Mouse (Mus musculus) kidney, postnatal 36 days (tissue): ENCODE data around the gene Dnah5.

Source experiments
- DNase-seq, 2 experiments: peaks; one replicate each; pipeline ENCODE4 v3.0.0; 2021 to 2022; ENCODE audit warnings: mixed read lengths in 2 of 2

Gene Dnah5

GRCm38 (mm10) chr15:28203111-28204075, at the start of gene Dnah5:
Dnah5 (plus strand) TSS chr15:28203752.
- DNase-seq = no peak

GRCm38 (mm10) chr15:28154822-28155501, 48.6 kb upstream of the Dnah5 start:
- peak; percentile 9 to 15 for DNase-seq

DNA sequence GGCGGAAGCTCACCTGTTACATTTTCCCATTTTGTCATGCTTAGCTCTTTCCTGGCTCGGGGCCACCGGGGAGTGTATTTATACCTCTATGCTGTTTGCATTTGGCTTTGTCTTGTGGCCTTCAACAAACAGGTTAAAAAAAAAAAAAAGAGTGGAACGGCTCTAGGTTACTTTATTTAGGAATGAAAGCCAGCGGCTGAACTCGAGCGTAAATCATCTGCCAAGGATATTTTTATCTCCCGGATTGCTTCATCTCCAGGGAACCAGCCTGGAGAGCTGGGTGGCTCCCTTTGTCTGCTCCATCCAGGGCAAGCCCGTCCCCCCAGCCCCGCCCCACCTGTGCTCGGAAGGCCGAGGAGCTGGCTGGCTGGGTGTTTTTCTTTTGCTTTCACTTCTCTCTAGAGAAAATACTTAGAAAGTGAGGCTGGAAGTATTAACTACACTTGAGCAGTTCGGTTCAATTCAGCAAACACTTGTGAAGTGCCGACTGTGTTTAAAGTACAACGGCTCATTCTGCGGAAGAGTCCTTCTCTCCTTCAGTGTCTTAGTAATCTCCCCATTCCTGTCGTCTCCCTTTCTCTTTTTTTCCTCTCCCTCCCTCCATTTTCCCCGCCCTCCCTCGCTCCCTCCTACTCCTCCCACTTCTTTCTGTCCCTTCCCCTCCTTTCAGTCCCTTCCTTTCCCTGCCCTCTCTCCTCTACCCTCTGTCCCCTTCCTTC, 44.6 kb upstream of the Dnah5 start:
- DNase-seq = peak; percentile 89 to 90

DNA sequence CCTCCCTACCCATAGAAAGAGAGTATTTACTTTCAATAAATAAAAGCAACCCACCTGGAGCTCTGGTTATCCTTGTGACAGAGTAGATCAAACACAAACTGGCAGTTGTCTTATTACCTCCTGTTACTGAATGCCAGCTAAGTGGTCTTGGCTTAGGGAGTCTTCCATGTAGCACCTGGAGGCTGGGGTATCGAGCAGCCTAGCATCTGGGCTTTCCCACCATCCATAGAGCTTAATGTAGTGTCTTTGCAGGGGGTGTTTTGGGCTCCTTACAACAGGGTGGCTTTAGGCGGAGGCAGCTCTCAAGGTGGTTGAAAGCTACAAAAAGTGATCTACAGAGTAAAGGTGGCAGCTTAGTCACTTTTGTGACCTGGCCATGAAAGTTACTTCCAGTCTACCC, 41.3 kb upstream of the Dnah5 start:
- DNase-seq = no peak

DNA sequence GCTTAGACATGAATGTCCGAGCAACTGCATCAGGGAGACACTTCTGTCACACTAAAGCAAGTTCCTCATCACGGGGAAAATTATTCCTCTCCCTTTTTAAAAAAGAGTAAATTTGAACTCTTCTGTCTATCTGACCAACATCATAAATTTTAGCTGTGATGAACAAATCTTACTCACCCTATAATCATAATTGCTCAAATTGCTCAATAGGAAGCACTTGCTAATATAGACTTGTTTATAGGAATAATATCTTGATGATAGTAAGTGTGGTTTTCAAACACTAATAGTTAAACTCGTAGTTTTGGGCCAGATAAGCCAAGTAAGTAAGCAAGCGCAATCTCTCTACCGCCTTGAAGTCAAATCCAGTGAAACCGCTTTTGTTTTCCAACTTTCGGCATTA, 38.3 kb upstream of the Dnah5 start:
- DNase-seq = no peak

- DNase-seq = no peak
Measured at GRCm38 (mm10) chr15:28166090-28166489, 37.5 kb upstream of the Dnah5 start.

DNA sequence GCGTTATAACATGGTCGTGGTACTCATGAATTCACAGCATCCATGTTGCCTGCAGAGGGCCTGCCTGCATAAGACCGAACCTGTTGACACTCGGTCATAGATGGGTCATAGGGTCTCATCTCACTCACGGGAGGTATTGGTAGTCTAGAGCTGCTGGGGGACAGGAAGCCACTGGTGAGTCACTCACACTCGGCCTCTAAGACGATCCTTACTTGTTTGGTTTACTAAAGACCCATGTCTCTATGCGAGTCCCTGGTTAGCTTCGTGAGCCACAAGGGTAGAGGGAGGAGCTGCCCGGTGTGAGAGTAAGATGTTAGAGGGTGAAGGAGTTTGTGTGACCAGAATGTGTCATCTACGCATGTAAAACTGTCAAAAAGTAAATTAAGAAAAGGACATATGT, 24.6 kb upstream of the Dnah5 start:
- DNase-seq = no peak

DNA sequence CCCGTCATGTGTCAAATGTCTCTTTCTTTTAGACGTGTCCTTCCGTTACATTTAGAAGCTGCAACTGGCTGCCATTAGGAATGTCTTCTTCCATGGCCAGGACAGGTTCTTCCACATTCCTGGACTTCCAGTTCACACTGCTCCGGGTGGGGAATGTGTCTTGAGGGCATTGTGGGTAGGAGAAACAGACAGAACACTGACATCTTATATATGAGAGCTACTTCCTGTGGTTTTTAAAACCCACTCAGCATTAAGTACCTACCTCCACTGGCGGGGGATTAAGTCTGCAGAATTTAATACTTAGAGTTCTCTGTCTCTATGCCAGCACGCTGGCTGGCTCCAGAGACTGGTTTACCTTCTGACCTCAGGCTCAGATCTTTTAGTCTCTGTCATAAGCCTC, 24.0 kb upstream of the Dnah5 start:
- peak in 1 of 2 experiments; percentile 9 for DNase-seq

- DNase-seq = peak; percentile 63 to 88
Measured at GRCm38 (mm10) chr15:28181862-28182261, 21.7 kb upstream of the Dnah5 start.

DNA sequence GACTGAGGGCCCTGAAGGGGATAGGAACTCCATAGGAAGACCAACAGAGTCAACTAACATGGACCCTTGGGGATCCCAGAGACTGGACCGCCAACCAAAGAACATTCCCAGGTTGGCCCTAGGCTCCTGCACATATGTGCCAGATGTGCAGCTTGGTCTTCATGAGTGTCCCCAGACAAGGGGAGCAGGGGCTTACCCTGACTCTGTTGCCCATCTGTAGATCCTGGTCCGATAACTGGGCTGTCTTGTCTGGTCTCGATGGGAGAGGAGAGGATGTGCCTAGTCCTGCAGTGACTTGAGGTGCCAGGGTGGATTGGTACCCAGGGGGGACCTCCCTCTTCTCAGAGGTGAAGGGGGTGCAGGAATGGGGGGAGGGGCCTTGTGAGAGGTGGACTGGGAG, 21.0 kb upstream of the Dnah5 start:
- no peak for DNase-seq

GRCm38 (mm10) chr15:28187472-28188360, 15.8 kb upstream of the Dnah5 start:
- peak; percentile 63 to 89 for DNase-seq

- DNase-seq = no peak
Measured at GRCm38 (mm10) chr15:28188361-28189011, 15.1 kb upstream of the Dnah5 start.

DNA sequence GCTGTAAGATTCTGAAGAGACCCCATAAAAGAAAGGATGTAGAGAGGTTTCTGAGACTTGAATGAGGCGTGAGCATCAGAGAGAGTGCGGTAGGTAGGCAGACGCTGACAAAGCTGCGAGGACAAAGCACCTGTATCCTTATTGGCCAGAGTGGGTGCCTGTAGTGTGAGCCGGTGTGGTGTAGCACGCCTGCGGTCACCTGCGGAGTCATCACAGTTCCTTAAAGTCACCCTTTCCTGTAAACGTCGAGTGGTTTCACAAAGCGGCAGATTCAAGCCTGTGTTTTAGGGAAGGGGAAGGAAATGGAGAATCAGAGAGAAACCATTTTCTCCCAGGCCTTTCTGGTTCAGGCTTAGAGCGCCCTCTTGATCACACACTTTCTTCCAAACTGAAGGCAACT, 13.9 kb upstream of the Dnah5 start:
- DNase-seq = peak in 1 of 2 experiments; percentile 4

DNA sequence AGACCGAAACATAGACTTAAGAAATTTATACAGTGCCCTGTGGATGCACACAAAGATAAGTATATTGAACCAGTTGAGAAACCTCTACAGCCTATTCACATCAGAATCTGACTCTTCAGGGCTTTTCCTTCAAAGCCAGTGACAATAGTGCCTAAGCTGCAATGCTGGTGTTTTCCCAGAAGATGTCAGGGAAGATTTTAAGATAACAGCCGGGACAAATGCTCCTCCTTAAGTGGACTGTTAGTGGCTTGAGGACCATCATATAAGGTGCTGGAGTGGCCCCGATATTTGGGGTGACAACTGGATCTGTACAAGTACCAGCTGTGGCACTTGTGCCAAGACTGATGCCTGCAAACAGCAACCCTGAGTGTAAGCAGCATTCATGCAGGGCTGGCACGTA, 4.9 kb upstream of the Dnah5 start:
- no peak for DNase-seq

DNA sequence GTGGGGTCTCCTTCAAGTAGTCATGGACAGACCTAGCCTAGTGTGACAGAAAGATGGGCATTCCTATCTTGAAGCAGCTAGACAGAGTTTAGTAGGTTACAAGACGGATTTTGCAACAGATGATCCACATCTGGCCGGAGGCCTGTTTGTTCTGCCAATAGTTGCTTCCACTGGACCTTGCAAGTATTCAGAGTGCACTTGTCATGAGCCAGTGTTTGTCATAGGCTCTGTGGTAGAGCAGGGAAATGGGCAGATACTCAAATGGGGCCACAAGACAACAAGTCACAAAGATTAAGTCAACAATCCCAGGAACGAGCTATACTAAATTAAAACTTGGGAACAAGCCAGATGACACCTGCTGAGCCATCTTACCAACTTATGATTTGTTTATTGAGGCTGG, 1.1 kb downstream of the Dnah5 start:
- no peak for DNase-seq

GRCm38 (mm10) chr15:28207545-28207944, 4.0 kb downstream of the Dnah5 start:
- DNase-seq = no peak

- DNase-seq = no peak
Measured at GRCm38 (mm10) chr15:28213057-28213456, 9.5 kb downstream of the Dnah5 start.

GRCm38 (mm10) chr15:28216358-28216757, 12.8 kb downstream of the Dnah5 start:
- DNase-seq = no peak

- DNase-seq = no peak
Measured at GRCm38 (mm10) chr15:28227316-28227715, 23.8 kb downstream of the Dnah5 start.

DNA sequence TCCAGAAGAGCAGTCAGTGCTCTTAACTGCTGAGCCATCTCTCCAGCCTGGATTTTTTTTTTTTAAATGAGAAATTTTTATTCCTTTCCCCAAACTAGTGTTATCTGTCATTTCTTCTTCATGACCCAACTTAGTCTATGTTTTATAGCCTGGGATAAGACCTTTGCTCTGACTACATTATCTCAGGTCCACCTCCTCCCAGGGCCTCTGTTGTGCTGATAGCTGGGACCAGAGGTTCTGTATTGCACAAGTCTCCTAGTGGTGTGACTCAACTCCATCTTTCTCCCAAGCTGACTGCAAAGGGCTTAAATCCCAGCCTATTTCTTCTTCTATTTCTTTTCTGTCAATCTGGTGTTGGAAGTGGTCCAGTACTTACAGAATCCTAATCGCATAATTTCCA, 56.7 kb downstream of the Dnah5 start:
- DNase-seq = no peak

- no peak for DNase-seq
Measured at GRCm38 (mm10) chr15:28299438-28299837, 95.9 kb downstream of the Dnah5 start.

DNA sequence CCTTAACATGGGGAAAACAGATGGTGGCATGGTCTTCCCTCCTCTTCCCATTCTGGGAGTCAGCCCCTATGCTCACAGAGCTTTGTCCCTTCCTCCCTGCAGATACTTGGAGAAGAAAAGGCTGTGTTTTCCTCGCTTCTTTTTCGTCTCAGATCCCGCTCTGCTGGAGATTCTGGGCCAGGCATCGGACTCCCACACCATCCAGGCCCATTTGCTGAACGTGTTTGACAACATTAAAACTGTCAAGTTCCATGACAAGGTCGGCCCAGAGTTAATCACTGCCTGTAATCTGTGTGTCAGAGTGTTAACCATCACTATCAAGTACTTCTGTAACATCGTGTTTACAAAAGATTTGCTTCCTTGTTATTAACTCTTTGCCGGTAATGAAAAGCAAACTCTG, 103.6 kb downstream of the Dnah5 start:
- no peak for DNase-seq
